Mouse (Mus musculus): Measurements from ENCODE around the gene Etl4.

- TF ChIP-seq CTCF (IDR thresholded peaks at IDR 0.05; ENCODE audit: low read depth) (no peak), EP300 (IDR thresholded peaks at IDR 0.05; ENCODE audit: low read depth) (no peak)
Measured at GRCm38 (mm10) chr2:20248043-20248664, 338.6 kb downstream of the Etl4 start.

Data from liver, embryonic 14.5 days (tissue).